Mouse (Mus musculus): Measurements from ENCODE around the gene Klra17. TPM values are rescaled to one million over a fixed set of nuclear protein-coding genes. Genes with fewer than 3 reads are reported as not detected.

The Klra17 gene
- not detected in 4 replicates for total RNA-seq (2023)

GRCm38 (mm10) chr6:129876549-129876948 is at the start of gene Klra17:
Gene Klra17 (minus strand): TSS chr6:129876672.

DNA sequence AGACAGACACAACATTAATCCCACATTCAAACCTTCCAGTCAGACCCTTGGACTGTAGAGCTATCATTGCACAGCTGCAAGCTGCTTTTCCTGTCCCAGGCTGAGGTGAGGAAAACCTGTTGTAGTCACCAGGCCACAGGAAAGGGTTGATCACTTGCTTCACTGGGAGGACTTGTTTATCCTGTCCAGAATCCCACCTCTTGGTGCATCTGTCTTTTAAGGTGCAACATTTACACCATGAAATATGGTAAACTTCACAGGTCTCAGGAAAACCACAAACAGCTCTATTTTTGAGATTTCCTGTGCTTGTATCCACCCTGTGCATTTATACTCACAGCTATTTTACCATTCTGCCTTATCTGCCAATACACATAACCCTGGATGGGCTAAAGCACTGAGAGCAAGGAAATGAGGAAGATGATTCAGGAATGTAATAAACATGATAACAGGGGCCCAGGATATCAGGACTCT is 41.0 kb upstream of the Klra17 start, which contains the start of gene Klra5:
TSS of gene Klra5 (minus strand) at position 175 of the 471 bp plus-strand sequence.

DNA sequence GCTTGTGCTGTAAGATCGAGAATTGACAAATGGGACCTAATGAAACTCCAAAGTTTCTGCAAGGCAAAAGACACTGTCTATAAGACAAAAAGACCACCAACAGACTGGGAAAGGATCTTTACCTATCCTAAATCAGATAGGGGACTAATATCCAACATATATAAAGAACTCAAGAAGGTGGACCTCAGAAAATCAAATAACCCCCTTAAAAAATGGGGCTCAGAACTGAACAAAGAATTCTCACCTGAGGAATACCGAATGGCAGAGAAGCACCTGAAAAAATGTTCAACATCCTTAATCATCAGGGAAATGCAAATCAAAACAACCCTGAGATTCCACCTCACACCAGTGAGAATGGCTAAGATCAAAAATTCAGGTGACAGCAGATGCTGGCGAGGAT is 14.1 kb downstream of the Klra17 start, which contains the start of gene Gm17631:
TSS of gene Gm17631 (plus strand) at position 301 of the 400 bp plus-strand sequence.

GRCm38 (mm10) chr6:129784170-129784569 is 92.3 kb downstream of the Klra17 start, which contains the start of gene Gm156:
Gene Gm156 (minus strand): TSS chr6:129784270.

Other genes starting within 250 kb of the Klra17 start
- not detected in 4 replicates for gene Klrc3, start 233.3 kb downstream of the Klra17 start, total RNA-seq (2023)
- gene Klrc2, start 216.0 kb downstream of the Klra17 start, total RNA-seq (2023): 0.47 to 0.55 TPM in 2 of 4 replicates, not detected in the others
- 1.4 to 2.0 TPM (median 1.6 TPM) in 4 replicates for gene Klrc1, start 197.7 kb downstream of the Klra17 start, total RNA-seq (2023)
- gene Klri1, start 159.5 kb downstream of the Klra17 start, total RNA-seq (2023): 0.75 to 0.94 TPM in 2 of 4 replicates, not detected in the others
- 0.33 to 1.0 TPM (median 0.51 TPM) in 3 of 4 replicates, not detected in the other for gene Klri2, start 136.2 kb downstream of the Klra17 start, total RNA-seq (2023)
- not detected in 4 replicates for gene Gm156, start 92.4 kb downstream of the Klra17 start, total RNA-seq (2023)
- gene Gm17631, start 14.0 kb downstream of the Klra17 start, total RNA-seq (2023): not detected in 4 replicates
- not detected in 4 replicates for gene Klra5, start 41.0 kb upstream of the Klra17 start, total RNA-seq (2023)
- 1.0 TPM in 1 of 4 replicates, not detected in the others for gene Klra6, start 150.3 kb upstream of the Klra17 start, total RNA-seq (2023)
- gene Klra4, start 190.6 kb upstream of the Klra17 start, total RNA-seq (2023): not detected in 4 replicates

Data from B cell, adult 62 days (primary cell).